Mouse (Mus musculus) E14TG2a.4 (cell line): ENCODE results near the gene Ftsj3.

ENCODE experiments used
- H3K27me3 ChIP-seq: 2 replicates; pipeline ENCODE4 v1.6.1; 2014; ENCODE audit warnings: low read length, control low read depth; ENCODE audit not compliant: insufficient read depth
- H3K36me3 ChIP-seq: 2 replicates; pipeline ENCODE4 v1.6.1; 2014; ENCODE audit warnings: low read length, control low read depth; ENCODE audit not compliant: insufficient read depth
- H3K4me1 ChIP-seq: replicated peaks from 2 replicates; pipeline ENCODE4 v1.6.1; 2014; ENCODE audit warnings: low read depth, low read length, control low read depth
- H3K4me3 ChIP-seq: replicated peaks from 2 replicates; pipeline ENCODE4 v1.5.1; 2014; ENCODE audit warnings: mild to moderate bottlenecking, low read length
- H3K9me3 ChIP-seq: 2 replicates; pipeline ENCODE4 v1.6.1; 2014; ENCODE audit warnings: low read length, control low read depth
- CTCF ChIP-seq: conservative IDR thresholded peaks from 2 replicates; pipeline ENCODE4 v1.5.1; 2014; ENCODE audit warnings: low read length
- NANOG ChIP-seq: IDR thresholded peaks from 2 replicates; pipeline ENCODE4 v1.6.1; 2014; ENCODE audit warnings: borderline replicate concordance, low read length, mixed read lengths
- POU5F1 ChIP-seq: IDR thresholded peaks from 2 replicates; pipeline ENCODE4 v1.6.1; 2014; ENCODE audit warnings: low read length, borderline replicate concordance

Gene Ftsj3

DNA sequence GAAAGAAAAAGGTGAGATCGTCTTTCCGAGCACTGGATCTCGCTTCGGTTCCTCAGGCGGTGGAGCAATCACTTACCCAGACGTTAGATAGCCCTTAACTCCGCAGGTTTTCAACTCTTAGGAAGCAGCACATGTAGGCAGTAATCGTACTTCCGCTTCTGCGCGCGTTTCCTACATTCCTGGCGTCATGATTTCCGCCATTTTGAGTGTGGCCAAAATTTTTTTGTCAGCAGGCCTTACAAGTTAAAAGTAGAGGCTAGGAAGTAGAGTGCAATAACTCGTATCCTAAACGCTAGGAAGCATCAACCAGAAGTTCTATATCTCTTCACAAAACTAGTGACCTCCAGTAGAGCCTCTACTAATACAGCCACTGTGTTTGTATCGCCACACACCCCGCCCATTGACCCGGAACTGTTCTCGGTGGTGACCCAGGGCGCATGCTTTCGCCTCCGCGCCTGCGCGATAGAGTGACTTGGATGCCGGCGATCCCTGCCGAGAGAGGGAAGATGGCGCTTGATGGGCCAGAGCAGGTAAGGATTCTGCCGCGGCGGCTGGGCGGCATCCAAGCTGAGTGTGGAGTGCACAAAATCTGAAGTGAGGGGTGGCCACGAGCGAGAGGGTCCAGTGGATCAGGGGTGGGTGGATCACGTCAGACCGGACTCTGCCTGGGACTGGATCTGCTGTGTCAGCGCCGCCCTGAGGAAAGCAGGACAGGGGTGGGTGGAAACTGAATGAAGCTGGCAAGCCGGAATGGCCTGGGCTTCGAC, at the start of gene Ftsj3, which contains the start of gene Psmc5:
Ftsj3 (minus strand) TSS at position 395 of the 767 bp plus-strand sequence.
Psmc5 (plus strand) TSS at position 470 of the 767 bp plus-strand sequence.
- no peak for TF ChIP-seq NANOG
- no peak for TF ChIP-seq CTCF
- peaks cover 69% of the 10 kb centered on the region for H3K4me1 ChIP-seq
- no peaks in the 10 kb centered on the region for H3K9me3 ChIP-seq
- no peaks in the 10 kb centered on the region for H3K27me3 ChIP-seq
- peaks cover 75% of the 10 kb centered on the region for H3K36me3 ChIP-seq
- peak within 1 kb of the TSS; percentile 98 for H3K4me3 ChIP-seq

DNA sequence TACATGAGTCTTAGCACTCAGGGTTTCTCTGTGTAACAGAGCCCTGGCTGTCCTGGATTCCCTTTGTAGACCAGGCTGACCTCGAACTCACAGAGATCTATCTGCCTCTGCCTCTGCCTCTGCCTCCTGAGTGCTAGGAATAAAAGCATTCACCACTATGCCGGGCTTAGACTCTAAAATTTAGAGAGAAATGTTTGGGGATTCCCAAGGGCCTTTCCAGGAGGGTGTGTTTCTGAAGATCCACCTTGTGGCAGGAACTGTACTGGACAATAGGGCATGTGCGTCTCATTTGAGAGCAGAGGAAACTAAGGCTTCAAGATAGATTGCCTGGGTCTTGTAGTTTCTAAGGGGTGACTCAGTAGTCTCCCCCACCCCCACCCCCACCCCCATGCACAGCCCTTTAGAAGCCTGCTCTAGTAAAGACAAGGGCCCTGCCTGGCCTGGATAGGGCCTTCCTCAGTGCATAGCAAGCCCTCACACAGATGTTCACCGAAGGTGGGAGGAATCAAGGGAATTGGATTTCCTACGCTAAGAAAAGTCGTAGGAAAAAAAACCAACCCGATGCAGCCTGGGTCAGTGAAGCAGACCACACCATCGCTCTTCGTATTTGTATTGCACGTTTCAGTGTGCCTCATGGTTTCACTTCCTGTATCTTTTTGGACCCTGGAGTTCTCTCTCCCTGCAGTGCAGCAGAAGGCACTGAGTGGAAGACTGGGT, 49.6 kb upstream of the Ftsj3 start:
- Histone ChIP-seq H3K4me3 (no peak overlapping the region), H3K9me3 (peaks cover 4% of the 10 kb centered on the region; the same call in 1 of the 2 replicates), H3K4me1 (peaks cover 17% of the 10 kb centered on the region), H3K36me3 (no peaks in the 10 kb centered on the region), H3K27me3 (no peaks in the 10 kb centered on the region)
- no peak for TF ChIP-seq CTCF

DNA sequence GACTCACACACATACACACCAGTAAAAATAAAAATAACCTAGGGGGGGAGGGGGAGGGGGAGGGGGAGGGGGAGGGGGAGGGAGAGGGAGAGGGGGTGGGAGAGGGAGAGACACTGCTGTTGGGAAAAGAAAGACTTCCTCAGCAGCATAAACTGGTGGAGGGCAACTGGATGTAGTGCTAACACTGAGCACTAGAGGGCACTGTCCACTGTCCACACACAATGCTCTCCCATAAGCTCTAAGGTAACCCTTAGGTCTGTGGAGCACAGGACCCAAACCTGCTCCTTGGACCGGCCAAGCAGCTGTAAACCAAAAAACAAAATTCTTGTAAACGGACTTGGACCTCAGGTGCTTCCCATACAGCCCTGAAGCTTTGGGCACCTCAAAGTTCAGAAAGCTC, 46.8 kb upstream of the Ftsj3 start:
- Histone ChIP-seq H3K4me1 (no peaks in the 10 kb centered on the region), H3K4me3 (no peak overlapping the region), H3K27me3 (0 out of 2 replicates have a peak, but pooled peaks cover 3% of the 10 kb centered on the region), H3K36me3 (no peaks in the 10 kb centered on the region), H3K9me3 (peaks cover 33% of the 10 kb centered on the region)
- TF ChIP-seq CTCF (peak; percentile 66), NANOG (no peak)

DNA sequence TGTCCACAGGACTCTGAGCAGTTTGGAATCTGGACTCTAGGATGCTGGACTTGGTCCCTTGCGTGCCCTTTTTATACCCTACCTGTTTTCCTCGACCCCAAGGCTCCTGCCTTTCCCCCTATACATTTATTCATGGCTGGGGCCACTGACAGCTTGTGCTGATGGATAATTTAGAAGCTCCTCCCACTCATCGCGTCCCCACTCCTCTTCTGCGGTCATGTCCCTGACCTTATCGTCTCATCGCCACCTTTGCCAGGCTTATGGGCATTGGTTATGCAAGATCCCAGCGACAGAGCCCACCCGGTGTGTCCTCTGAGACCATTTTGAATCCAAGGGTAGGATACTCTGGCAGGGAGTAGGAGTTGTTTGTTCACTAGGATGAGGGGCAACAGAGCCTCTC, 45.9 kb upstream of the Ftsj3 start, which contains the start of gene Gh:
Gh (minus strand) TSS at position 101 of the 400 bp plus-strand sequence.
- TF ChIP-seq CTCF (no peak), NANOG (no peak), POU5F1 (no peak)
- H3K4me3 ChIP-seq: no peak within 1 kb of the TSS

DNA sequence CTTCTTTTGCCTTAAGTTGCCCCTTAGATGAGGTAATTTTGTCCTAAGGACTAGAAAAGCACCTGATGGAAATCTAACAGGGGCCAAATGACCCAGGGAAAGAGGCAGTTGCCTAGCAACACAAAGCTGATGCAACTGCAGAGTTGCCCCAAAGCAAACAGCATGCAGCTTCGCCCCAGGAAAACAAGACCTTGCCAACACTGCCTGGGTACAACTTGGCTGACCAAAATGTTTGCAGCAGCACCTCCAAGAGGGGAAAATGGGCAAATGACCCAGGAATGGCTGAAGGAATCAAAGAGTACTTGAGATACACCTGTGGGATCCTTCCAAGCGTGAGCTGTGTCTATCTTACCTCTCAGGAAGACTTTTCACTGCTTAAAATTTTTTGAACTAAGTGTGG, 36.0 kb upstream of the Ftsj3 start:
- Histone ChIP-seq H3K9me3 (peaks cover 34% of the 10 kb centered on the region), H3K4me3 (no peak overlapping the region), H3K27me3 (peaks cover 11% of the 10 kb centered on the region), H3K4me1 (peaks cover 4% of the 10 kb centered on the region), H3K36me3 (no peaks in the 10 kb centered on the region; the same call in 1 of the 2 replicates)
- TF ChIP-seq NANOG (no peak), POU5F1 (no peak), CTCF (no peak)

More for the DNA sequence above, 45.9 kb upstream of the Ftsj3 start, which contains the start of gene Gh:
- Histone ChIP-seq H3K4me1 (no peaks in the 10 kb centered on the region), H3K36me3 (no peaks in the 10 kb centered on the region), H3K27me3 (0 out of 2 replicates have a peak, but pooled peaks cover 3% of the 10 kb centered on the region), H3K9me3 (peaks cover 36% of the 10 kb centered on the region)

DNA sequence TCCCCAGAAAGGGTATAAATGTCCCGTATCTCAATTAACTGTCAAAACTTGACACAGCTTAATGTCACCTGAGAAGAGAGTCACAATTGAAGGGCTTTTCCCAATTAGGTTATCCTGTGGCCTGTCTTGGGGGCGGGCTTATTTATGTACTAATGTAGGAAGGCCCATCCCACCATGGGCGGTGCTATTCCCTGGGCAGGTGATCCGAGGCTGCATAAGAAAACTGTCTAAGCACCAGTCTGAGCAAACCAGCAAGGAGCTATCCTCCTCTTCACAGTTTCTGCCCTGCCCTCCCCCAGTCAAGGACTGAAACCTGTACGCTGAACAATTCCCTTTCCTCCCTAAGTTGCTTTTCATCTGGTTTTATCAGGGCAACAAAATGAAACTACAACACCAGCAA, 34.5 kb upstream of the Ftsj3 start:
- peaks cover 24% of the 10 kb centered on the region for H3K27me3 ChIP-seq
- no peak for TF ChIP-seq CTCF

DNA sequence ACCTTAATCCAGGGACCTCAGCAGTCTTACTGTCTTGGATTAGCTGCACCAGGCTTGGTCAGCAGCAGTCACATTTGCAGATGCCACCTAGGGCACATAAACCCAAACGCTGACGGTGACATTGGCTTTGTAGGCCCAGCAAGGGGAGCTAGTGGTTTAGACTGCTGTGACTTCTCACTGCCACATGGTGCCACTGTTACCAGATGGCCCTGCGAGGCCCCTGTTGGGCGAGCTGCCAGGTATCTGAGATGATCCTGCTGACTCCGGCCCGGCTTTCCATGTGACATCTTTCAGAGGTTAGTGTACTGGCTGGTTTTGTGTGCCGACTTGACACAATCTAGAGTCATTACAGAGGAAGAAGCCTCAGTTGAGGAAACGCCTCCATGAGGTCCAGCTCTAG, 33.5 kb upstream of the Ftsj3 start:
- Histone ChIP-seq H3K4me1 (peaks cover 9% of the 10 kb centered on the region), H3K27me3 (peaks cover 34% of the 10 kb centered on the region), H3K4me3 (no peak overlapping the region), H3K9me3 (peaks cover 34% of the 10 kb centered on the region), H3K36me3 (no peaks in the 10 kb centered on the region; the same call in 1 of the 2 replicates)
- no peak for TF ChIP-seq NANOG
- TF ChIP-seq CTCF: no peak

More for the DNA sequence above, 34.5 kb upstream of the Ftsj3 start:
- H3K9me3 ChIP-seq: peaks cover 34% of the 10 kb centered on the region
- H3K4me3 ChIP-seq: no peak overlapping the region
- H3K4me1 ChIP-seq: peaks cover 9% of the 10 kb centered on the region
- H3K36me3 ChIP-seq: no peaks in the 10 kb centered on the region; the same call in 1 of the 2 replicates

DNA sequence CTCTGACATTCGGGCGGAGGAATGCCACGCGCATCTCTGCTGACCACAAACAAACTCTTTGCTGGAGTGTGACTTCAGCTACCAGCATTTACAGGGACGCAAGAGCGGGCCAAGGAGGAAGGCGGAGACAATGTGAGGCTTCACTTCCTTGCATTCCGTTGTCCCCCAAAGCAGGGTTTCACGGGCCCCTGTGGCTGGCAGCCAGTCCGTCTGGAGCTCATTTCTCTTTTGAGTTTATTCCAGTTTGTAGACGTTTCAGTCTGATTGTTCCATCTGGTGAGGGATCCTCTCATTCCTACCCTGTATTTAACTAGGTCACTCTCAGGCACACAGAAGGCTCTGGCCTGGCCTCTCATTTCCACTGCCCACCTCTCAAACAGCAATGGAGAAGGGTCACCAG, 31.1 kb upstream of the Ftsj3 start:
- no peak for TF ChIP-seq NANOG
- TF ChIP-seq POU5F1: no peak
- no peak for TF ChIP-seq CTCF
- peaks cover 53% of the 10 kb centered on the region for H3K27me3 ChIP-seq
- no peaks in the 10 kb centered on the region; the same call in 1 of the 2 replicates for H3K36me3 ChIP-seq
- H3K4me3 ChIP-seq: peak overlapping the region; percentile 26; the same call in 1 of the 2 replicates
- peaks cover 9% of the 10 kb centered on the region for H3K4me1 ChIP-seq
- H3K9me3 ChIP-seq: peaks cover 28% of the 10 kb centered on the region

DNA sequence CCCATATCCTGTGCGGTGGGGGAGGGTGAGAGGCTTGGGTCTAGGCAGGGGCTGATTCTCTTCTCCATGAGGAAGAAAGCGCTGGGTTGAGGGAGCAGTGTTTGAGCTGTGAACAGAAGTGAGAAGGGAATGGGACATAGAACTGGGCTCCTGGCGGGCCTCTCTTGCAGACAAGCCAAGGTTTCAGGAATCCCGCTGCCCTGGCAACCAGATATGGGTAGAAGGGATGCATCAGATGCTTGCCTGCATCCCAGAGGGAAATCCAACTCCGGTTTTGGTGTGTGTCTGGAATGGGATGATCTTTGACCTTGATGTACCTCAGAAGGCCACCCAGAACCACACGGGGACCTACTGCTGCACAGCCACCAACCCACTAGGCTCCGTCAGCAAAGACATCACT, 30.3 kb upstream of the Ftsj3 start:
- H3K9me3 ChIP-seq: peaks cover 20% of the 10 kb centered on the region
- no peak overlapping the region for H3K4me3 ChIP-seq
- TF ChIP-seq NANOG (no peak), CTCF (no peak), POU5F1 (no peak)
- H3K27me3 ChIP-seq: peaks cover 56% of the 10 kb centered on the region
- peaks cover 9% of the 10 kb centered on the region for H3K4me1 ChIP-seq
- H3K36me3 ChIP-seq: no peaks in the 10 kb centered on the region
